Mouse (Mus musculus) ES-CJ7 (cell line): ENCODE measurements around the gene Myocd.
A peak's percentile ranks its signal among the peaks of the same experiment; 100 is the strongest.

ENCODE experiments used
- DNase-seq: peaks from one replicate; pipeline ENCODE4 v3.0.0; 2011; ENCODE audit warnings: low read depth, low spot score

The Myocd gene

DNA sequence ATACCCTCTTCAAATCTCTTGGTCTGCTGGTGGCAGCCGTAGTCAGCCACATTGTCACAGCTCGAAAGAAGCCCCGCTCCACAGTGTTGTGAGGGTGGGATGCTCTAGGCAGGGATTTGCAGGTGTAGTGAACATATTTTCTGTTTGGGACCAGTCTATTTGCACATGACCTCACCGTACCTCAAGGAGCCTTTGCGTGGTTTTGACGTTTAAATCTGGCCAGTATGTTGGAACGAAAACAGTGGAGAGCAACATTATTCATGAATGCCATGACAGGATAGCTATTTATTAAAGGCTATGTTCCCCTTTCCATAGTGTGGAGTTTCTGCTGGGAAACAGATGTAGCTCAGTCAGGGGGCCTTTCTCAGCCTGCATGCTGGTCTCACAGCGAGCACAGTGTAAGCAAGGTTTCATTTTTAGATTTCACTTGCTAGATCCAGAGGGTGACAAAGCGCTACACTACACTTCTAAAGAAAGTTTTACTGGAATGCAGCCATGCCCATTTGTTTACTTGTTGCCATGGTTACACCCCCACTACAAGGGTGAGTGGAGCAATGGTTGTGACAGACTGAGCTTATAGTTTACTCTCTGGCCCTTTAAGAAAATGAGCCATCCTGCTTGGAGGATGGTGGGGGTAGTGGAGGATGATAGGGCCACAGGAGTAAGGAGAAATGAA is 54.7 kb downstream of the Myocd start:
- peak; percentile 19 for DNase-seq

GRCm38 (mm10) chr11:65213806-65214205 is 56.0 kb downstream of the Myocd start:
- DNase-seq: no peak

DNA sequence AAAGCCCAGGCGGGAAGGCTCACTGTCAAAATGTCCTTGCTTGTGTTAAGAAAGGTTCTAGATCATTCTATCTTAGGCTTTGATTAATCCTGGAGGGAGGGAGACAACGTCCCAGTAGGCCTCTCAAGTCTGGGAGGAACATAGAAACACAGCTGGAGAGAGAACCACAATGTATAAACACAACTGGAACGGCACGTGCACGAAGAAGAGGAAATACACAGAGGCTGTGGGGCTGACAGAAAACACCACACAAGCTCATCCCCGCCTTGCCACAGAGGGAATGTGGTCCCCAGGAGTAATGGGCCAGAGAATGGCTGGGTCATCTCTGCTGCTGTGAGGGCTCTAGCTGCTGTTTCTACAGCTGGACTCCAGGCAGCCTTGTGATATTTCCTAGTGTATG is 58.1 kb downstream of the Myocd start:
- no peak for DNase-seq

DNA sequence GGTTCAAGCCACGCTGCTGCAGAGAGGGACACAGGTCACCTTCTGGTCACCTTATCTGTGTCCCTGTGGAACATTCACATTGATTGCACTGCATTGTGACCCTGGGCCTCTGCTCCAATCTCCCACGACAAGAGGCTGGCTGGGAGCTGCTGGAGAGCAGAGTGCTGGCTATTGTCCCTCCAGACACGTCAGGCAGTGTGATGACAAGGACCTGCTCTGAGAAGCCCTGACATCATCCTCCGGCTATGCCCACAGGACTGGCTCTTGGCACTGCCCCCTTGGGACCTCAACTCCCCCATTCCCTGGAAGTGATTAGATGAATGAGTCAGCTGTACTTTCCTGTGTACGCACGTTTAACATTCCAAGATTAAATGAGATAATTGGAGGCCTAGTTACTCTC is 60.3 kb downstream of the Myocd start:
- no peak for DNase-seq

GRCm38 (mm10) chr11:65205306-65205705 is 64.5 kb downstream of the Myocd start:
- no peak for DNase-seq

- no peak for DNase-seq
These were observed 65.1 kb downstream of the Myocd start for GRCm38 (mm10) chr11:65204651-65205050.

GRCm38 (mm10) chr11:65203020-65203419 is 66.8 kb downstream of the Myocd start:
- no peak for DNase-seq

DNA sequence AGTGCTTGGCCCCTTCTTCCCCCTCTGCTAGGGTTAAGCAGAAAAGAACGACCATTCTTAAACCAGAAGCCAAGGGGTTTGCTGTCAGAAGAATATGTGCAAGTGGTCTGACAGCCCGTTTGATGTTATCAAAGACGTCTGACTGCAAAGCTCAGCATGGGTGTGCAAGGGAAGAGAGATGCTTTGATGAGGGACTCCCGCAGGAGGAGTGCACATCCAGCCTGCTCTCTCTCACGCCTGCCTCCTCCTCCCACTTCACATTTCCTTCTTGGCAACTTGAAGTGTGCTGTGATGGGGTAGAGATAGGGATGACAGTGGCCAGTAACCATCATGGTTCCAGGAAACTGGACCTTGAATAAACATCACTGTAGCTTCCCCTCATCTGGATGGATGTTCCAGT is 67.6 kb downstream of the Myocd start:
- DNase-seq: no peak

DNA sequence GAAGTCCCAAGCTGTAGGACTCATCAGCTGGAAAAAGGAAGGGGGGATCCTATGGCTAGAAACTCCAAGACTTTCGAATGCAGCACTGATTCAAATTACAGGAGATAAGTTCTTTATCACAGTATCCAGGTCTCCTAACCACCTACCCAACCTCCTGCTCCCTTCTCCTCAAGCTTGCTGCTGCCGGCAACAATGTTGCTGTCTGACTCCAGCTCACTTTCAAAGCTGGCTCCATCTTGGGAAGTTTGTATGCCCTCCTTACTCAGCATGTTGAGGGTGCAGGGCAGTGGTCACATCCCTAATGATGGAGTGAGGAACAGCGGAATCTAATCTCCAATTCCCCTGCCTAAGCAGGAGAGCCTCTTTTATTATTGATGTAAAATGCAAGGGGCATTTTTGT is 71.8 kb downstream of the Myocd start:
- DNase-seq: no peak

- DNase-seq: peak; percentile 56
These were observed 72.5 kb downstream of the Myocd start for GRCm38 (mm10) chr11:65197280-65197679.

DNA sequence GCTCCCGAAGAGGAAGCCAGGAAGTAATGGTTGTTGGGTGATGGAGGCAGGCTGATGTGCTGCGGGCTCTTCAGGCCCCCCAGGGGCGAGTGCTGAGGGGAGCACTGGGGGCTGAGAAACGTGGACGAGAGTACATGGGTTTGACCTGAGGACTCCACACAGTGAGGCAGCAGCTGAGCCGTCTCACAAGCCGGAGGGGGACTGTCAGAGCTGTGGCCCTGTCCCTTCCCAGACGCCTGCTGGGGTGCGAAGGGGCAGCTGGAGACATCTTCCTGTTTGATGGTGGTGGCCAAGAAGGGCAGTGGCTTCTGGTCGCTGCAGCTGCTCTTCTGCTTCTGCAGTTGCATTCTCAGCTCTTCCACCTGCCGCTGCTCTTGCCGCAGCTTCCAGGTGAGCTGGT is 82.8 kb downstream of the Myocd start:
- DNase-seq: no peak

- DNase-seq: no peak
These were observed 84.7 kb downstream of the Myocd start for GRCm38 (mm10) chr11:65185114-65185513.

- no peak for DNase-seq
These were observed 99.6 kb downstream of the Myocd start for GRCm38 (mm10) chr11:65170121-65170750.

DNA sequence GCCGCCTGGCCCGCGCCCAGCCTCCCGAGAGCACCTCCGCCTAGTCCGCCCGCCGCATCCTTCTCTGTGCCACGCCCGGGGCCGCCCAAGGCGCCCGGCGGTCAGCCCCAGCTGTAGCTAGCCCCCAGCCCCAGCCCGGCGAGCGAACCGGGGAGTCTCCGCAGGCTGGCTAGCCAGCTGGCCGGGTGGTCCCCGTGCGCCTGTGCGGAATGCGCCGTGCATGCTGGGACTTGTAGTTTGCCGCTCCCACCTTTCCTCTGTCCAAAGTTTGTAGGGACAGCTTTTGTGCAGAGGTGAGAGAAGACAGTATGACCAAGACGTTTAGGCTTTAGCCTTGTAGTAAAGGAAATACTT is 107.0 kb downstream of the Myocd start, which contains the start of gene Arhgap44:
TSS of gene Arhgap44 (minus strand) at position 195 of the 354 bp plus-strand sequence.
- peak; percentile 64 for DNase-seq

GRCm38 (mm10) chr11:65161881-65162766 is 107.7 kb downstream of the Myocd start:
- DNase-seq: no peak

DNA sequence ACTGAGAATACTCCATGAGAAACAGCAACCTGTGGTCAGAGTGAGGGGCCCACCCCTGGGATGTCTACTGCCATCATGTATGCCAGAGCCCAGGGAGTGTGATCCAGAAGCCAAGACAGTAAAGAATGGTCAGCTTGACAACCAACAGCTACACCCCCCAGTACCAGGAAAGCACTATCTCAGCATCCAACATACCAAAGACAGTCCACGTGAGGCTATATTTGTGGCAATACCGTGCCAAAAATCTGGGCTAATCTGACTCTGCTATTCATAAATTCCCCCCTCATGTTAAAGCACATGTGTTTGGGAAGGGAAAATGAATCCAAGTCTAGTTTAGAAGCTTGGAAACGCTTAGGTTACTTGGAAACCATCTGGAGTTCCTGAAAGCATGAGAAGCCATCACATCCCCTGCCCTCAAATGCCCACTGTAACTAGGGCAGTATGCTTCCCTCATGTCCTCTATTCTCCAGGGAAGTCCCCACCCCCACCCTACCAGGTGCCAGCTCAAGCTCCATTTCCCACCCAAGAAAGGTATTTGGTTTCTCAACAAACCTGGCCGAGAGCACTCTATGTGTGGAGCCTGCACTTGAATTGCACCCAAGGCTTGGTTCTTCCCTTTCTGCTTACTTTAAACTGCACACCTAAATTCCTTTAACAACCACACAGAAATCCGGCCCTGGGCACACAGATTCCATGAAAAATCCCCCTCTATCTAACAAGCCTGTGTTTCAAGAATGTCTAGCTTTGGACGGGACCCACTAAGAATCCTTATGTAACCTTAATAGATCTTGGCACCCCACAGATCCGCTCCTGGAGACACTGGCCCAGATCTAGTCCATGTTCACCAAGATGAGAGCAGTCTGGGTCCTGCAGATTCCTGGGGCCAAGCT is 108.6 kb downstream of the Myocd start:
- no peak for DNase-seq

- no peak for DNase-seq
These were observed 110.0 kb downstream of the Myocd start, which contains the start of gene 1700086D15Rik for GRCm38 (mm10) chr11:65159791-65160190. Gene 1700086D15Rik, minus strand, starts transcription at chr11:65159891.

GRCm38 (mm10) chr11:65158658-65158990 is 111.2 kb downstream of the Myocd start:
- DNase-seq: no peak

- DNase-seq: no peak
These were observed 111.7 kb downstream of the Myocd start for GRCm38 (mm10) chr11:65157966-65158657.

DNA sequence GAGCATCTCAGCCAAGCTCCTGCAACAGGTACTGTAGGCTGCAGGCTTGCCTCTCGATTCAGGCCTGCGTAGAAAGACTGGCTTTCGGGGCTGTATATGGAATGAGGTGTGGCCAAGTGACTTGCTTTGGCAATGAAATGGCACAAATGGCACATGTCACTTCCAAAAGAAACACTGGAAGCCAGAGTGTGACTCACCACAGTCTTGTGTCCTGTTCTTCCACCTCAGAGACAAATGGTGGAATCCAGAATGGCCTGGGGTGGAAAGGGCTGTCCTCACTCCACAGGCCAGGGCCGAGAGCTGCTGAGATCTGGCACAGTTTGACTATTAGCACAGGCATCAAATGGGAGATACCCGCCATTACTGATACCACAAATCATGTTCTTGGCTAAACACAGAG is 116.8 kb downstream of the Myocd start:
- DNase-seq: no peak

- DNase-seq: no peak
These were observed 121.3 kb downstream of the Myocd start for GRCm38 (mm10) chr11:65148441-65148840.
